Mouse (Mus musculus) thymus, adult 2 months (tissue): ENCODE data around the gene Srrm3. TPM values are rescaled to one million over a fixed set of nuclear protein-coding genes. Genes with fewer than 3 reads are reported as not detected.

Experiments used
- DNase-seq: peaks from one replicate; pipeline ENCODE4 v3.0.0; 2021
- H3K27ac ChIP-seq: fragments of 200-500 bp; 2 replicates; pipeline ENCODE4 v1.5.1; 2012; ENCODE audit warnings: low read length, control low read depth; ENCODE audit not compliant: control insufficient read depth, insufficient read depth
- H3K27me3 ChIP-seq: fragments of 200-500 bp; 2 replicates; pipeline ENCODE4 v1.6.1; 2012; ENCODE audit warnings: mild to moderate bottlenecking, low read length, moderate library complexity, mixed read lengths; ENCODE audit not compliant: control insufficient read depth, insufficient read depth
- H3K36me3 ChIP-seq: fragments of 200-500 bp; 2 replicates; pipeline ENCODE4 v1.6.1; 2012; ENCODE audit warnings: mild to moderate bottlenecking, low read length, moderate library complexity; ENCODE audit not compliant: control insufficient read depth, insufficient read depth
- H3K4me1 ChIP-seq: fragments of 200-500 bp; replicated peaks from 2 replicates; pipeline ENCODE4 v1.6.1; 2012; ENCODE audit warnings: low read length; ENCODE audit not compliant: control insufficient read depth, insufficient read depth
- H3K4me3 ChIP-seq: fragments of 200-500 bp; 2 replicates; pipeline ENCODE4 v1.5.1; 2012; ENCODE audit warnings: mild to moderate bottlenecking, low read length, control low read depth, moderate library complexity; ENCODE audit not compliant: control insufficient read depth, insufficient read depth
- CTCF ChIP-seq: fragments of 200-500 bp; IDR thresholded peaks from 2 replicates; pipeline ENCODE4 v1.5.1; 2012; ENCODE audit warnings: mild to moderate bottlenecking, control low read depth, low read length, moderate library complexity, borderline replicate concordance; ENCODE audit not compliant: control insufficient read depth, poor library complexity, insufficient read depth; ENCODE audit errors: extremely low read depth
- POLR2A ChIP-seq: fragments of 200-500 bp; IDR thresholded peaks from 2 replicates; pipeline ENCODE4 v1.6.1; 2012; ENCODE audit warnings: mild to moderate bottlenecking, low read length, control low read depth, moderate library complexity; ENCODE audit not compliant: control insufficient read depth, poor library complexity, insufficient read depth; ENCODE audit errors: extremely low read depth
- WGBS: fragments of 180-500 bp; shearing (Covaris S2); methylation state at CpG from one replicate; pipeline ENCODE4 v1.1.7; 2018; 5-methylcytosine and 5-hydroxymethylcytosine counted together
- polyA plus RNA-seq: library from polyadenylated mRNA; depleted of rRNA; stranded (reverse); fragments of >200 nt; gene quantifications from 2 replicates; pipeline ENCODE4 v1.2.3, GENCODE M21; 2012

Gene Srrm3
- polyA plus RNA-seq, 1 experiment, result 0.28 TPM

DNA sequence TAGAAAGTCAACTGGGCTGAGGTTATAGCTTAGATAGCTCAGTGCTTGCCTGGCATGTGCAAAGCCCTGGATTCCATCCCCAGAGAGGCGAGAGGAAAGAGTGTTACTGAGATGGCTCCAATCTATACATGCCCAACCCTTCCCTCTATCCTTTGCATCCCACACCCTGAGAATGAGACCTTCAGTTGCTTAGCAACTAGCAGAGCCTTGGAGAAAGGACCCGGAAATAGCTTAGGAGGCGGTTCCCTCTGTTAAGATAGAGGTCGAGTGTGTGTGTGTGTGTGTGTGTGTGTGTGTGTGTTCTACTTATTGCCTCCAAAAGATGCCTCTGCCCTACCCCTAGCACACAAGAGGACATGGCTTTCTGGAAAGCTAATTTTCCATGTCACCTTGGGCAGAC lies 26.0 kb downstream of the Srrm3 start:
- no peak for TF ChIP-seq POLR2A
- no peak for TF ChIP-seq CTCF
- no peak for DNase-seq
- Histone ChIP-seq H3K36me3 (no peaks in the 10 kb centered on the region), H3K27me3 (no peaks in the 10 kb centered on the region; the same call in 1 of the 2 replicates), H3K4me3 (no peak overlapping the region), H3K27ac (no peak overlapping the region), H3K4me1 (peaks cover 12% of the 10 kb centered on the region; the same call in 1 of the 2 replicates)
- WGBS, result 38% methylated on average over 4 of the region's 4 CpGs

DNA sequence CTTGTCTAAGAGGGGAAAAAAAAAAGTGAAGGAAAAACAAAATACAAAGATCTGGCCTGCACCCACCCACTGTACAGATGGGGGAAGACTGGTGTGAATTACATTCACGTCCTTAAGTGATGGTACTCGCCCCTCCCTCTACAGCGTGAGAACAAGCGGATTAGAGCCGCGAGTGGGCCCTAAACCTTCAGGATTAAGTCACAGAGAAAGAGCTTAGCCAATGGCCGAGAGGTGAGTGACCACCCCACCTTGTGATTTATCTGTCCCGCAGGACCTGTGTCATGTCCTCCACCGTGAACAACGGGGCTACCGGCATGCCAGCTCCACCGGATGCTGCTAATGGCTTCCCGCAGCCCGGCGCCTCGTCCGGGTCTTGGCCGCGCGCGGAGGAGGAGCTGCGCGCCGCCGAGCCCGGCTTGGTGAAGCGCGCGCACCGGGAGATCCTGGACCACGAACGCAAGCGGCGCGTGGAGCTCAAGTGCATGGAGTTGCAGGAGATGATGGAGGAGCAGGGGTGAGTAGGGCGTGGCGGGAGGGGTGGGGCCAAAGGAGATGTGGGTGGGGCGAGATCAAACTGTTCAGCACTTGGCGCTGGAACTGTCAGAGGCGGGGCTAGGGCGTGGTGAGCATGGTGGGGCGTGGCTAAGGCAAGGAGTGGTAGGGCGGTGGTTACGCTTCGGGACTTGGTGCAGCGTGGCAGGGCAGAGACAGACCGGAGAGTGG lies 28.2 kb downstream of the Srrm3 start:
- peaks cover 12% of the 10 kb centered on the region; the same call in 1 of the 2 replicates for H3K4me1 ChIP-seq
- H3K27ac ChIP-seq, result no peak overlapping the region
- H3K4me3 ChIP-seq, result peak overlapping the region; percentile 15
- DNase-seq, result peak; percentile 30
- no peaks in the 10 kb centered on the region; the same call in 1 of the 2 replicates for H3K27me3 ChIP-seq
- TF ChIP-seq CTCF, result peak; percentile 25; the same call in 1 of the 2 replicates
- TF ChIP-seq POLR2A, result no peak
- WGBS, result 2% methylated on average over 47 of the region's 47 CpGs
- H3K36me3 ChIP-seq, result no peaks in the 10 kb centered on the region

- DNase-seq, result no peak
- H3K4me3 ChIP-seq, result peak overlapping the region; percentile 15
- no peaks in the 10 kb centered on the region for H3K36me3 ChIP-seq
- no peaks in the 10 kb centered on the region; the same call in 1 of the 2 replicates for H3K27me3 ChIP-seq
- TF ChIP-seq CTCF (no peak), POLR2A (no peak)
- no peak overlapping the region for H3K27ac ChIP-seq
- WGBS, result 4% methylated on average over 12 of the region's 12 CpGs
- peaks cover 12% of the 10 kb centered on the region; the same call in 1 of the 2 replicates for H3K4me1 ChIP-seq
These were observed 28.8 kb downstream of the Srrm3 start for GRCm38 (mm10) chr5:135835492-135835858.

DNA sequence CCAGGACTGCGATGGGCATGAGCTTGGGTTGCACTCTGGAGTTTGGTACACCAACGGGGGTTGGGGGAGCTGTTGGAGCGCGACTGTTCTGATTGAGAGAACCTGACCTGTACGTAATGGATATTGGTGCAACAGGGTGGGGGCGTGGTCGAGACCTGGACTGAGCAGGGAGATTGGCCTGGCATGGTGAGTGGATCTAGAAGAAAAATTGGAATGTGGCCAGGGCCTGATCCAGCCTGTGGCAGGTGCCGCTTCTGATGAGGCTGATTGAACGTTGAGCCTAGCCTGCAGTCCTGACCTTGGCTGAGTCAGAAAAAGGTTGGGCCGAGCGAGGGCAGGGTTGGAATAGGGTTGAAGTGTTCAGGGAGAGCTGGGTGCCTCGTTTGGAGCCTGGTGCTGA lies 29.3 kb downstream of the Srrm3 start:
- Histone ChIP-seq H3K27me3 (no peaks in the 10 kb centered on the region; the same call in 1 of the 2 replicates), H3K4me1 (peaks cover 12% of the 10 kb centered on the region; the same call in 1 of the 2 replicates), H3K36me3 (no peaks in the 10 kb centered on the region), H3K4me3 (no peak overlapping the region), H3K27ac (no peak overlapping the region)
- no peak for DNase-seq
- 31% methylated on average over 12 of the region's 12 CpGs for WGBS
- TF ChIP-seq CTCF (no peak), POLR2A (no peak)

- DNase-seq, result no peak
- no peaks in the 10 kb centered on the region for H3K4me1 ChIP-seq
- TF ChIP-seq CTCF, result no peak
- no peak for TF ChIP-seq POLR2A
- H3K27ac ChIP-seq, result no peak overlapping the region
- no peaks in the 10 kb centered on the region for H3K27me3 ChIP-seq
- H3K36me3 ChIP-seq, result no peaks in the 10 kb centered on the region
- 77% methylated on average over 6 of the region's 6 CpGs for WGBS
- no peak overlapping the region for H3K4me3 ChIP-seq
These were observed 35.0 kb downstream of the Srrm3 start for GRCm38 (mm10) chr5:135841651-135842050.

DNA sequence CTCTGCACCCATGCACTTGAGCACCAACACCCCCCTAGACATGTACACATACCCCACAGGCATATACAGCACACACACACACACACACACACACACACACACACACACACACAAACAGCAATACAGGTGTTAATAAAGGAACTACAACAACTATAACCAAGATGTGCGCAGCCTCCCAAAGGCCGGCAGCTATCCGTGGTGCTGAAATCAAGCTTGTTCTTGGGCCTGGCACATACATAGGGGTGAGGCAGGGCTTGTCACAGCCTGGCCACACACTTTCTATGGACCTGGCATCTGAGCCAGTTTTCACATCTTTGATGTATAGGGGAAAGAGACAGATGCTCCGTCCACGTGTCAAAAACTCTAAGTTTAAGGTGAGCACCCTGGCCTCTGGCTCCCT lies 36.7 kb downstream of the Srrm3 start:
- TF ChIP-seq POLR2A (no peak), CTCF (no peak)
- Histone ChIP-seq H3K27me3 (no peaks in the 10 kb centered on the region), H3K36me3 (no peaks in the 10 kb centered on the region), H3K4me1 (no peaks in the 10 kb centered on the region), H3K4me3 (no peak overlapping the region), H3K27ac (no peak overlapping the region)
- DNase-seq, result peak; percentile 26
- WGBS, result 28% methylated on average over 5 of the region's 5 CpGs

DNA sequence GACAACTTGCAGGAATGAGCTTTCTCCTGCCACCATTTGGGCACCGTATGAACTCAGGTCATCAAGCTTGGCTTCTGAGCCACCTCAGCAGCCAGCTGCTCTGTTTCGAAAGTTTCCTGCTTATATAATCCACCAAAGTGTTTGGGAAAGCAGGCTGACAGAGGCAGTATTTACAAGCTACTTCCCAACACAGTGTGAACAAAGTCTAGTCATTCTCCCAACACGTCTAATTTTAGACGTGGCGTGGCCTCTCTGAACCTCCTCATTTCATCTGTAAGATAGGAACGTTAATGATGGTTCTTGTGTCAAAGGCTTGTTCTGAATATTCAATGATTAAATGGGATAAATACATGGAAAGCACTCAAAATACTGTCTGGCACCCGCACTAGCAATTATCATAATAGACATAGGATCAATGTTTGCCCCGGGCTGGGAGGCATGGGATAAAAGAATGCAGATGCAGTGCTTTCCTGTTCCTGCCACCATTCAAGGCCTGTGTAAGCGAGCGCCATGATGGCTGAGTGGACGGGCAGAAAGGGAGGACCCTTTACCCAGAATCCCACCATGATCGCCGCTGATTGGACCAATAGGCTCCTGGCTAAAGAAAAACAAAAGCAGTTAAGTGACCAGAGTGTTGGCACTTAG lies 39.1 kb downstream of the Srrm3 start:
- H3K27ac ChIP-seq, result no peak overlapping the region
- no peaks in the 10 kb centered on the region for H3K27me3 ChIP-seq
- H3K4me3 ChIP-seq, result no peak overlapping the region
- TF ChIP-seq CTCF, result no peak
- TF ChIP-seq POLR2A, result no peak
- no peaks in the 10 kb centered on the region for H3K36me3 ChIP-seq
- no peaks in the 10 kb centered on the region for H3K4me1 ChIP-seq
- WGBS, result 84% methylated on average over 13 of the region's 13 CpGs
- no peak for DNase-seq
